Mouse (Mus musculus): ENCODE results near the gene Id4. TPM values are rescaled to one million over a fixed set of nuclear protein-coding genes. Genes with fewer than 3 reads are reported as not detected.

Gene Id4
- polyA plus RNA-seq, 1 experiment from 2014 or later, result 105 TPM

DNA sequence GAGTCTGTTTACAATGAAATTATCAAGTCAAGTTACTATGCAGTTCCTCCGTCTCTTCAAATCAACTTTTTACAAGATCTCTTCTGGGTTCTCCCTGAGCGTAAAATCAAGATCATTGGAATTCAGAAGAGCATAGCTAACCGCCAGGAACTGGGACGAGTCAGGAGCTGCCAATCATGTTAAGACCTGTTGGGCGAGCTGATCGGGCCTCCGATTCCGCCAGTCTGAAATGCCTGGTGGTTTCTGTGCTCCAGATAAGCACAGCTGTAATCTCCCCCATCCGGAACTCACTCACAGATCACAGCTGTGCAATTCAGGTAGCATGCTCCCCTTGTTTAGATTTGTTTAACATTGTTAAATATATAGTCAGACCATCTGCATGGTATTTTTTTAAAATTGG is 23.4 kb downstream of the Id4 start:
- 84% methylated on average over 9 of the region's 9 CpGs for WGBS
- Histone ChIP-seq H3K9me3 (ENCODE audit: control insufficient read depth, low read length) (no peaks in the 10 kb centered on the region), H3K4me3 (ENCODE audit: low read depth, low read length) (no peak overlapping the region), H3K27me3 (ENCODE audit: control insufficient read depth, insufficient read depth, low read length) (no peaks in the 10 kb centered on the region), H3K4me1 (ENCODE audit: control insufficient read depth, insufficient read depth, low read length) (peaks cover 8% of the 10 kb centered on the region), H3K9ac (replicated peaks; ENCODE audit: low read depth, low read length) (no peak overlapping the region), H3K36me3 (ENCODE audit: control insufficient read depth, insufficient read depth, low read length) (no peaks in the 10 kb centered on the region), H3K4me2 (ENCODE audit: low read depth, low read length) (no peak overlapping the region), H3K27ac (ENCODE audit: low read depth, low read length) (no peak overlapping the region)
- ATAC-seq (ENCODE audit: low read depth), result no peak

DNA sequence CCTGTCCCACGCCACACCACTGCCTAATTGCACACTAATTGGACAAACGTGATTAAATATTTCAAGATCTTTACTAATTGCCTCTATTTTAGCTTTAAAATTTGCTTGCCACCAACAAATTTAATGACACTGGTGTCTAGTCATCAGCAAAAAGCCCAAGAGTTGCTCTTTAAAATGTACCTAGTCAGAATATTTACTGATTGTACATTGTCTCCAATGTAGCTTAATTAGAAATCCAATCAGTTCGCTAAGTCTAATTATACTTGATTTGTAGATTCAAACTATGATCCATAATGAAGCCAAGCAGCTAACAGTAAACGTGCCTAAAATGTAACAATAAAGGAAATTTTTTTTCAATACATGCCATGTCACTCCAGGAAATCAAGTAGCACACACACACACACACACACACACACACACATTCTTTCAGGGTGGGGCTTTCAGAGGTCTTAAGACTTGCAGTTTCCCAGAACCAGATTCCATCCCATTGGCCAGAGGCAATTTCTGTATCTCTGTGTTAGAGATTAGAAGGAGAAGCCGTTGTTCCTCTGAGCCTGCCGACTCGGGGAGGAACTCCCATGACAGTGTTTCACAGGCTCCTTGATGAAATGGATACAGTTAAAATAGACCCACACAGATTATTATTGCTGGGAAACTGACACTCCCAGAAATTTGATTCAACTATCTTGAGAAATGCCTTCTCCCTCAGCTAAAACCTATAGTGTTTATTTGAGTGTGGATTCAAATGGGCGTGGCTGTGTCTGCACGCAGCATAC is 24.1 kb downstream of the Id4 start:
- Histone ChIP-seq H3K4me2 (ENCODE audit: low read depth, low read length) (no peak overlapping the region), H3K9me3 (ENCODE audit: control insufficient read depth, low read length) (no peaks in the 10 kb centered on the region), H3K36me3 (ENCODE audit: control insufficient read depth, insufficient read depth, low read length) (no peaks in the 10 kb centered on the region), H3K4me3 (ENCODE audit: low read depth, low read length) (no peak overlapping the region), H3K9ac (replicated peaks; ENCODE audit: low read depth, low read length) (no peak overlapping the region), H3K27me3 (ENCODE audit: control insufficient read depth, insufficient read depth, low read length) (no peaks in the 10 kb centered on the region), H3K27ac (ENCODE audit: low read depth, low read length) (no peak overlapping the region), H3K4me1 (ENCODE audit: control insufficient read depth, insufficient read depth, low read length) (peaks cover 12% of the 10 kb centered on the region)
- ATAC-seq (ENCODE audit: low read depth), result no peak
- 64% methylated on average over 9 of the region's 9 CpGs for WGBS

DNA sequence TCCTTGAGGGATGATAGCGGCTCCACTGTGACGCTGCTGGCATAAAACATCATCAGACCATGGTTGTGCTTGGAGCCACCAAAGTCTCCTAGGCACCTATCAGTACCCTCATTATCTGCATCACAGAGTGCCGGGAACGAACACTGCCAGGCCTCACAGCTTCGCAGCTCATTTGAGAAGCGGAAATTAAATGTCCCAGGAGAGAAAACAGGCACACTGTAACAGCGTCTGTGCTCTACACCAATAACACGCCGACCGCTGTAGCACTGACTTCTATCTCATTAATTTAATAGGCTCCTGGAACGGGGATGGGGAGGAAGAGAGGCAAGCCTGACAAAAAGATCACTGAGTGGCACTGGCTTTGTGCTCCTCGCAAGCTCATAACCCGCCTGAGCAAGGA is 29.4 kb downstream of the Id4 start:
- no peak overlapping the region for H3K4me3 ChIP-seq (ENCODE audit: low read depth, low read length)
- no peaks in the 10 kb centered on the region for H3K36me3 ChIP-seq (ENCODE audit: control insufficient read depth, insufficient read depth, low read length)
- ATAC-seq (ENCODE audit: low read depth), result peak; percentile 94
- H3K27ac ChIP-seq (ENCODE audit: low read depth, low read length), result peak overlapping the region; percentile 80
- H3K4me2 ChIP-seq (ENCODE audit: low read depth, low read length), result peak overlapping the region; percentile 22
- peaks cover 26% of the 10 kb centered on the region for H3K4me1 ChIP-seq (ENCODE audit: control insufficient read depth, insufficient read depth, low read length)
- H3K9ac ChIP-seq (replicated peaks; ENCODE audit: low read depth, low read length), result 0 out of 2 replicates have a peak overlapping the region, but pooled peaks have one; percentile 18
- no peaks in the 10 kb centered on the region for H3K9me3 ChIP-seq (ENCODE audit: control insufficient read depth, low read length)
- WGBS, result 15% methylated on average over 13 of the region's 13 CpGs
- no peaks in the 10 kb centered on the region for H3K27me3 ChIP-seq (ENCODE audit: control insufficient read depth, insufficient read depth, low read length)

DNA sequence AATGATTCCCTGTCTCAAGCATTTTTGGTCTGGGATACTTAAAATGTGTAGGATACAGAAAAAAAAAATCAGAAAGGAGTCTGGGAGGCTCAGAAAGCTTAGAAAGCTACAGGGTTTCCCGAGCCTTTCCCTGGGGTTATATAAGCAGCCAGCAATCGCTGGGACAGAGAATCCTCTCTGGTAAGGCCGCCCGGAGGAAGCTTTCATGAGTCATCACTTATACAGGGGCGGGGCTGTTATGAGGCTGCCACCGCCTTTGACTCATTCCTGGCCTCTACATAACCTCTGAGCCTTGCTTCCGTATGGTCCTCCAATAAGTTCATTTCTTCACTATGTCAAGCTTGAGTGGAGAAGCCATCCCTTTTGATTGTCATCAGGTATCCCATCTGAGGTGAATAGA is 53.5 kb downstream of the Id4 start:
- Histone ChIP-seq H3K27ac (ENCODE audit: low read depth, low read length) (no peak overlapping the region), H3K4me3 (ENCODE audit: low read depth, low read length) (no peak overlapping the region), H3K9me3 (ENCODE audit: control insufficient read depth, low read length) (no peaks in the 10 kb centered on the region), H3K4me1 (ENCODE audit: control insufficient read depth, insufficient read depth, low read length) (0 out of 2 replicates have a peak, but pooled peaks cover 5% of the 10 kb centered on the region), H3K9ac (replicated peaks; ENCODE audit: low read depth, low read length) (no peak overlapping the region), H3K36me3 (ENCODE audit: control insufficient read depth, insufficient read depth, low read length) (no peaks in the 10 kb centered on the region), H3K27me3 (ENCODE audit: control insufficient read depth, insufficient read depth, low read length) (no peaks in the 10 kb centered on the region), H3K4me2 (ENCODE audit: low read depth, low read length) (no peak overlapping the region)
- 80% methylated on average over 7 of the region's 7 CpGs for WGBS
- ATAC-seq (ENCODE audit: low read depth), result no peak

Data from neural tube, embryonic 14.5 days (tissue).